Mouse (Mus musculus) G1E (cell line): Measurements from ENCODE around the gene Fscn1.

Experiments
- CTCF ChIP-seq: IDR thresholded peaks from 2 replicates; pipeline ENCODE4 v1.5.1; 2012; ENCODE audit warnings: low read depth, low read length, inconsistent platforms, mixed read lengths
- GATA1 ChIP-seq: IDR thresholded peaks from 2 replicates; pipeline ENCODE4 v1.6.1; 2012; ENCODE audit warnings: borderline replicate concordance, low read length, inconsistent platforms, mixed read lengths

DNA sequence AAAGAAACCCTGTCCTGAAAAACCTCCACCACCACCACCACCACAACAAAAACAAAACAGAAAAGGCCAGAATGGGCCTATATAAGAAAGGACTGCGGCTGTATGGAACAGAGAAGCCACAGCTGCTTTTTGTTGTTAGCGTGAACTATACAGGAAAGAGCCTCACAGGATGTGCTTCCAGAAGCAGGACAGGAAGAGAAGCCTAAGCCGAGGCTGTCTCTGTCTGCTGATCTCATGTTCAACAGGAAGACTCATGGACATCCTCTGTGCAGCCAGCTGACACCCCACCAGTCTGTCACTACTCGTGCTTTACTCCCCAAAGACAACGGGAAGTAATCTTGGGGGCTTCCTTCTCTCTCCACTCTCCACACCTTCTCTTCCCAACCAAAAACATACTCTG lies 57.3 kb downstream of the Fscn1 start:
- TF ChIP-seq CTCF (no peak), GATA1 (no peak)
